Mouse (Mus musculus) T-cell, adult 2 months (primary cell): ENCODE measurements at regions not wholly inside any gene's neighbourhood (a gene's known extent, or its start where the extent isn't known, plus 50 kb on each side); places are given as distances from the start of the nearest gene placed in this dataset.

Source experiments
- DNase-seq: peaks from one replicate; pipeline ENCODE4 v3.0.0; 2022; ENCODE audit warnings: low spot score

DNA sequence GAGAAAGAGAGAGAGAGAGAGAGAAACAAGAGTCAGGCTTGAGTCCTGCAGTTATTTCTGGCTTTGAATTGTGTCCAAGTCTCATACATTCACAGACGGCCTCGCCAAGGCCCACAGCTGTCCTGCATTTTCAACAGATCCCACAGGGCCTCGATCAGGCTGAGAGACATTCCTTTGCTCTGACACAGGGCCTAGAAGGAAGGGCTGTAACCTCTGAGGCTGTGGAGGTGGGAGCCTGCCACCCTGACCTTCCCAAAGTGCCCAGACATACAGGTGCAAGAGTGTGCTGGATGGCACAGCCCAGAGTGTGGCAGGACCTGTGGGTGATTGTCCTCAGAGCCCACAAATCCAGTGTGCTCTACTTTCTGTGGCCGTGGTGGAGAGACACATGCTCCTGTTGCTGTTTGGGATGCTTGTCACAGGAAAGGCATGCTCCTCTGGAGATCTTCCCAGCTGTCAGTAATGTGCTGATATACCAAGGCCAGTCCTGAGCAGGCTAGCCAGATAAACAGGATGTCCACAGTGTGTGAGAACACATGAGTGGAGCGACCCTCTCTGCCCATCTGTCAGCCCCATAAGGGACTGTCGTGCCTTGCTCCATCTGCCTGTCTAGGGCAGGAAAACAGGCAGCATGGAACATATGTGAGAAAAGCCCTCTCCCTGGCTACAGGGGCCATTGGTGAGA lies 151.2 kb upstream of the Gm5148 start:
- no peak for DNase-seq

DNA sequence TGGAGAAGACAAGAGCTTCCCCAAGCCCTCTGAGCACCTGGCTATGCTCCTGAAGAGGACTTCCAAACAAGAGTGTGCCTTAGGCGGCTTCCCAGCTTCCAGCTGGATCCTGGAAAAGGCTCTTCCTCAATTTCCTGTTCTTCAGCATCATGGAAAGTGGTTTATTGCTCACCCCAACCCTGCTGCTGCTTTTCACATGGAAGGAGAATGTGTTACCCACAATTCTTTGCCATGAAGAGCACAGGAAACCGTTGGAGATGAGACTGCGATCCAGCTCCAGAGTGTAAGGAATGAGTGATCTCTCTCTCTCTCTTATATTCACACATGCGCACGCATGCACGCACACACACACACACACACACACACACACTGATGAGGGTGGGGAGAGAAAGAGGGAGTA lies 150.6 kb upstream of the Gm5148 start:
- DNase-seq: no peak

DNA sequence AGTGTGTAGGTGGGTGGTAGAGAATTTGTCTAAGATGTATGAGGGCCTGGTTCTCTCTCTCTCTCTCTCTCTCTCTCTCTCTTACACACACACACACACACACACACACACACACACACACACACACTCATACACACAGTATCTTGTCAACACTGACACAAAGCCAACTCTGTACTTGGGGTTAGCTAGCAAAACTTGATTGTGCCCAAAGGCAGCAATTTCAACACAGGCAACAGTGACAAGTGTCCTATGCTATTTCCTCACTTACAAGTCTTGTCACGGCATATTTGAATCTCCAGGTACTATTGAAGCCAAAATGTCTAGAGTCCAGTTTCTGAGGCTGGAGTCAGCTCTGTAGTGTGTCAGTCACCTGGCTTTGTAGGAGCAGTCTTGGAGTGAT lies 150.1 kb upstream of the Gm5148 start:
- DNase-seq: no peak

DNA sequence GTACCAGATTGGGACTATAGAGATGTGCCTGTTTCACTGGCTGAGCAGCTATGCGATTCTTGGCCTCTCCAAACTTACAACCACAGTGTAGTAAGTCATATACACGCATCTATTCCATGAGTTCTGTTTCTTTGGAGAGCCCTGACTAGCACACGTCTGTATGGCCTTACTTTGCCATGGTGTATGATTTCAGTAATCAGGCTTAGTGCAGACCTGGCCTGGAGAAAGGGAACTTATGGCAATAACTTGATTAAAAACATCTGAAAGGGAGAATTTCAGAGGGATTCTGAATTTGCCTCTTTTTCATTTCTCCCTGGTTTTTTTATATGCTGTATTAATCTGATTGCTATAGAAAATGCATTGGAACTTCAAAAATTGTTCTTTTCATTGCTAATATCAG lies 148.0 kb upstream of the Gm5148 start:
- no peak for DNase-seq

DNA sequence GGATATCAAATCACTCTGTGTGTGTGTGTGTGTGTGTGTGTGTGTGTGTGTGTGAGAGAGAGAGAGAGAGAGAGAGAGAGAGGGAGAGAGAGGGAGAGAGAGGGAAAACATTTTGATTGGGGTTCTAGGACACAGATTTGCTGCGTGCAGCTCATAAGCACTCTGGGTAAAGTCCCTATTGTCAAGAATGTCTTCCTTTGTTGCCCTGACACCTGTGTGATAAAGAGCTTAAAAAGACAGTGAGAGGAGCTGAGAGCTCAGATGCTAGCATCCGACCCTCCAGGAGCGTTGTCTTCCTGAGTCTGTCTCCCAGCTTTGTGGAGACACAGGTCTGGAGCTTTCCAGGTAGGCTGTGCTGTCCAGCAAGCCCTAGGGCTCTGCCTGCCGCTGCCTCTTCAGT lies 146.8 kb upstream of the Gm5148 start:
- no peak for DNase-seq

DNA sequence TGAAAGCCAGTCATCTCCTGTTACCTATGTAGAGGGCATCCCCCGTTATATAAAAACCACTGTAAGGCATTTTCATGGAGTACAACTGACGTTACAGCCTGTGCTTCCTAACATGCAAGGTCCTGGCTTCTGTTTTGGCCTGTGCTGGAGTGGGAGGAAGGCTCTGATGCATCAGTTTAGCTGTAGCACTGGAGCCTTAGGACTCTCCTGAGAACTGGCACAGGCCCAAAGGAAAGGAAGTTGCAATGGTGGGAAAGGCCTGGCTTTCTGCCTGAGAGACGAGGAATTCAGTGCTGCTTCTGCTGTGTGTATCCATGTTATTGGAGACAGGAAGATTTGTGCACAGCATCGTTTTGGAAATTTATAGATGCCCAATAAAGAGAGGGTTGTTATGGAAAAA lies 144.2 kb upstream of the Gm5148 start:
- DNase-seq: no peak

DNA sequence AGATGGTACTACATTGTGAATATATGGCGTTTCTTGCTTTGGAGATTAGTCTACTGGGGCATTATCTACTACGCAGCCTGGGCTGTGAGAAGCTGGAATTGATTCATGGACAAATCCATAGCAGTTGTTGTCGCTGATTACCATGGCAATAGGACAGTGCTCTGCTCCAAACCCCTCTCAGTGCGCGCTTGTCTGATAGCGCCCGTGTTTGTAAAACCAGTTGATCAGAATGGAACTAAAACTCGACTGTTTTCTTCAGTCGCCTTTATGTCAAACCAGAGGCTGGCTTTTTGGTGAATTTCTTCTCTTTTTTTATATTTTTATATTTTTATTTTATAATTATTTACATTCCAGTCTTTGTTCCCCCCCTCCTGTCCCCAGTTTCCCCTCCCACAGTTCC lies 138.5 kb upstream of the Gm5148 start:
- DNase-seq: no peak

DNA sequence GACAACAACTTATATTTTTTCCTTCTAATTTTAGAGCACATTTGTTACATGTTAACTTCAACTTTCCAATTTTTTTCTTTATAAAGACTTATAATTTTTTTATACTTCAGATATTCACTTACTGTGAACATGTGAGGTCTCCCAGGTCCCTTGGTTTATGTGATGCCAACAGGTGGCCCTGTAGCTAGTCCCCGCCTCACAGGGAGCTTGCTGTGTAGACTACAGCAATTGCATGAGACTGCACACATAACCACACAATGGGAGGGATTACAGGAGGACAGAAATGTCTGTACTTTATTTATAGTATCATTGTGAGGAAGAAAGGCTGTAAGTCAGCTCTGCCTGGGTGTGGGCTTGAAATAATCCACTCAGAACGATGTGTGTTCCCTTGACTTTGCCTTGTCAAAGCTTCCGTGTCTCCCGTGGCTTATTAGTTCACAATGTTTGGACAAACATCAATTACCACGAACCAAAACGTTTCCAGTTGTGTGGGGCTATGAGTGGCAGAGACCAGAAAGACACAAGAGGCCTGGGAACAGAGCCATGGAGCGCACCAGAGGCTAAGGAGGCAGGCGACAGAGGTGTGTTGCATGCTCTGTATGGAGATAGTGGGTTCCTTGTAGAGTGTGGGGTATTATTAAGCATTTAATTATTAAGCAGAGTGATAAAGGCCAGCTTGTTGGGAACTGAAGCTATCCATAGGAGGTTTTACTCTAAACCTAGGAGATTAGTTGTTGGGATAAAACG lies 136.6 kb upstream of the Gm5148 start:
- DNase-seq: no peak

DNA sequence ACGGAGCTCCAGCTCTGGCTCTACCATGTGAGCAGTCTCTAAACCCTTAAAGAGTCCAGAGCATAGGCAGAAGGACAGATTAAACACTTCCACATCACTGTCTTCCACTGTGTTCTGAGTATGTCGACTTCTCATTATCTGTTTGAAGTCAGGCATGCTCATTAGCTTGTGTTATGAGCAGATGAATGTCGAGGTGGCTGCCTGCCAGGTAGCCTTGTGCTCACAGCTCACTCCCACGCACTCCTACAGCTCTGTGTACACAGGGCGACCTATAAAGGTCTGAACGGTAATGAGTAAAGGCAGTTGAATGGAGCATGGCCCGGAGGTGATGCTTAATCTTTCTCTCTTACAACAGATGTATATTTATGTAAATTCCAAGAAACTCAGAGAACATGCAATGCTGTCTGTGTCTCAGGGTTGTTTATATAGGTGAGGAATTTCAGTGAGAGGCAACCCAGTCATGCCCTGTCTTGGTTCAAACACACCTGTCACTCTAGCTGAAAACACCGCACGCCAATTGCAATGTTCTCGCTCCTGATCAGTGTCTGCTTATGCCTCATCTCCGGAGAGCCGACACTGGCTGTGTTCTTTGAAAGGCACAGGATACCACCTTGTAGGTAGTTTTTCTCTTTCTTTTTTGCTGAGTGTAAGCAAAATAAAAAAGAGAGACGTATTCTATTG lies 135.9 kb upstream of the Gm5148 start:
- DNase-seq: no peak

DNA sequence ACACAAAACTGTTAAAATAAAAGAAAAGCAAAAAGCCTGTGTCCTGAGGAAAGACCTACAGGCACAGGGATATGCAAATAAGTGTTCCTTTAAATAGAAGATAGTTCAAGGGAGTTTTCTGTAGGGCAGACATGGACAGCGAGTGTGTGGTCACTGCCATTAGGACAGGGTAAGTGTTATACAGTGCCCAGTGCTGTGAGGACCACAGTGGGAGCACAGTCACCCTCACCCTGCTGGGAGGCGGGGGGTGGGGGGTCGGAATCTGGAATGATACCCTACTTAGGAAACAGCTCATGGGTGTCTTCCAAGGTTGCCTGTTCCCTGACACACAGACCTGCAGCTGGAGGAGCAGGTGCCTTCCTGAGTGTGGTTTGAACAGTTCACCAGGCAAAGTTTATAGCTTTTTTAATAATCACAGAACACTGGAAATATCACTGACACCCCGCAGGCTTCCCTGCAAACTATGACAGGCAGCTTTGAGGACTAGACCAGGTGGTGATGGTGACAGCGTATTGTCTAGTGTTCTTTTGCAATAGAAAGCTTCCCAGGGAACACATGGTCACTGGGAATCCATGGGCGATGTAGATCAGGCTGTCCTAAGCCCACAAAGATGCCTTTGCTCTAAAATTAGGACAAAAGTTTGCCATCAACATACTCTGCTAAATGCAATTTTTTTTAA lies 134.5 kb upstream of the Gm5148 start:
- DNase-seq: no peak

DNA sequence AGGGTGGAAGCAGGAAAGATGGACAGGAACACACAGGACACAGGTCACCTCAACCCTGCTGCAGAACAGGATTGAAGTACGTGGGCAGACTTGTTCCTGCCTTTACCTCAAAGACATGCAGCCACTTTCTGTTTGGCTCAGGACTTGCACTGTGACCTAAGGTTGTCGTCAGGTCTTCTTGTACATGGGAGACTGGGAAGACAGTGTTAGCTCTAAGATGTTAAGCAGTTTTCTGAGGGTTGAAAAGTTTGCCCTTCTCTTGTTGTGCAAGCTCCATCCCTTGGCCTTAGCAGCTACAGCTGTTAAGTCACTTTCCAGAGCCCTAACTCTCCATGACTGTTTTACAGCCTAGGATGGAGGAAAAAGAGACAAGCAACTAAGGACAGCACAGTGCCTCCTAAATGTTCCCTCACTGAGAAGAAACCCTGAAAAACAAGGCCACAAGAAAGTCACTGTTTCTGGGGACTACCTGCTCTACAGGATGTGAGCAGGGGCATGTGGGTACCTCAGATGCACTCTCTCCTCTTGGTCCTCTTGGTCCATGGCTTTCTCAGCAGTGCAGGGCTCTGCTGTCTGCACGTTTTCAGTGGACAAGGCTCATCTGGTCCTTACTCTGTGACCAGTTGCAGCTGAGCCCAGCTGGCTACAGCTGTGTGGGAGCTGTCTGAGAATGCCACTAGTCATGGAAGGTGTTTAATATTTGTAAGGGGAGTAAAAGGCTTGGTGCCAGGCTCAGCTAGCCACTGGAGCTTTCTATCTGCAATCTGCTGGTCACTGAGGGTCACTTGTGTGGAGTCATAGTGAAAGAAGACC lies 122.1 kb upstream of the Gm5148 start:
- no peak for DNase-seq

DNA sequence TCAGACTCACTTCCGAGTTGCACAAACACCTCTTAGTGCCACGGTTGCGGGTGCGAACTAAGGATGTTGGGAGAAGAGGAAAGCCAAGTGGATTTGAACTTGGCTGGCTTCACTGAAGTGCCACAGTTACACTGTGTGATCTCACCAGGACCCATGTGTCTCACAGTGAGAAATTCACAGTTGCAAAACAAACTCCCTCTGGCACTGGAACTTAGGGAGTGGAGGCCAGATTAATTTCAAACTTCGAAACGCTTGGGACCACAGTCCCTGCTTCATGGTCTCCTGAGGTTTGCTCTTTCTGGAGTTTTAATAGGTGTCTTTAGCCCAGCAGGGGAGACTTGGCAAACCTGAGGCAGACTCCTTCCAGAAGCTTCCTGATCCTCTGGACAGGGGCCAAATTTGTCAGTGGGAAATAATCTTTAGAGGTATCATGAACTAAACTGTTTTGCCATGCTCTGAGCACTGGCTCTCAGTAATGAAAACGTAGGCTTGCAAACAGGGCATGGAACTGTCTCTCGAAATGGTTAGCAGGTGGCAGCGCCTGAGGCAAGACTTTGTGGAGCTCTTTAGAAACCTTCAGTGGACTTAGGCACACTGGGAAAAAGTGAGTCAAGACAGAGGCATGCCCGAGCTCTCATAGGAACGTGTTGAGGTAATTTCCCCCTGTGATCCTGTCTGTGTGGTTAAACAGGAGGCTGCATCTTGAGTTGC lies 121.2 kb upstream of the Gm5148 start:
- no peak for DNase-seq

DNA sequence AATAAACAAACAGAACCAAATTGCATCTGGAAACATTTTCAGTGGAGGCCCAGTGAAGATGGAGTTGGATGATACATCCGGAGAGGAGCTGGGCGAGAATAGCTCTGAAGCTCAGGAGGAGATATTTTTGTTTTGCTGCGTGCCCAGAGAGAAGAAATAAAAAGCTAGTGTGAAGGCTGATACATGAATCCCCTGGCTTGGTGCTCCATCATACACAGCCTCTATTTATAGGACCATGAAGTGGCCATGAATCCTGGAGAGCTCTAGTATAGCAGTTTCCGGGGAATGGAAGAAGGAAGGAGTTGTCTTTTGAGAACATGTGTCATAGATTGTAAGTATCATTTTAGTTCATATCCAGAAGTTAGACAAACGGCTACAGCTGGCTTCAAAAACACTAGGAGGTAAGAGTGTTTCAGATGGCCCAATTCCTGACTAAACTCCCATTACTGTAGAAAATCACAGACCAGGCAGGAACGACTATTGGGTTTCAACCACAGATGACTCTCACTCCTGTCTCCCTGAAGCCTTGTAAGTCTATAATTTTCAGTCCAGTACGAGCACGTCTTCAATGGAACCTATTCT lies 120.5 kb upstream of the Gm5148 start:
- DNase-seq: no peak

DNA sequence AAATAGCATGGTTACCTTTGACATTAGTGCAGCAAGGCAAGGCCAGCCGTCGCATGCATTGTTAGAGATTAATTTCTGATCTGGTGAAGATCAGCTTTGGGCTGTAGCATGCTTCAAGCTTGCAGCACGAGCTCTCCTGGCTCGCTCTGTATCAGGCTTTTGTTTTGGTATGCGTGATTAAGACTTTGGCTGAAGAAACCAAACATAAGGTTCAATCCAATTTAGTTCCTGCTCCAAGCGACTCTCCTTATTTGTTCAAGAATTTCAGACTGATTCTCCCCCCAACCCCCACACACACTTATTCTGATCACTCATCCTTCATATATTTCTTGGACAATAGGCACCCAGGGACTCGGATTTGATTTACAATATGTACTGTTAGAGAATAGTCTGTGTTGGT lies 118.0 kb upstream of the Gm5148 start:
- DNase-seq: no peak

DNA sequence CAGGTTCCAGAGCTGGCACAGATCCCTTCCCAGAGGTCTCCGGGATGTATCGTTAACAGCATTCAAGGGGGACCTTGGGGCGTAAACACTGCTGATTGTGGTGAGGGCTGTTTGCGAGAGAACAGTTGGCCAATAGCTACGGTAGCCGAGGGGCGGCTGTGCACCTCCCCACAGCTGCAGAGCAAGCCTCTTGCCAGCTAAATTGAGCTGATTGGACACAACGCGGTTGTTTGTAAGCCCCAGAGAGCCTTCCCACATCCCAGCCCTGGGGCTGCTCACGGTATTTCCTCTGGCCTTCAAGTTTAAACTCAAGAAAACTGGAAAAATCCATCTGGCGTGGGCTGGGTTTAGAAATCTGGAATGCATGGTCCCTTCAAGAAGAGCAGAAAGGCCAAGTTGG lies 114.6 kb upstream of the Gm5148 start:
- DNase-seq: no peak

DNA sequence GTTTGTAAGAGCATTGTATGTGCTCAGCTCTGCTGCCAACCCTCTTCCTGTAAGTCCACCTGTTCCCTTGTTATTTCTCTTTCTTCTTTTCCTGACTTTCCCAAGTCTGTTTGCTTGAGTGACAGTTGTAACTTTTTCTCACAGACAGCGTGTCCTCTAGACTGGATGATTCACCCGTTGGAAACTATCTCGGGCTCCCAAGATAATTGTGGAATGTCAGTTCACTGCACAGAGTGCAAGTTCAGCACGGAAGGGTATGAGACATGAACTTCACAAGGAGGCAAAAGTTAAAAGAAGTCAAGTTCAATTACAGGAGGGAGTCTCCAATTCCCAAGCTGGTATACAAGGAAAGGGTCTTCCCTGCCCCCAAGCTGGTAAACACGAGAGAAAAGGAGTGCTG lies 112.5 kb upstream of the Gm5148 start:
- no peak for DNase-seq

DNA sequence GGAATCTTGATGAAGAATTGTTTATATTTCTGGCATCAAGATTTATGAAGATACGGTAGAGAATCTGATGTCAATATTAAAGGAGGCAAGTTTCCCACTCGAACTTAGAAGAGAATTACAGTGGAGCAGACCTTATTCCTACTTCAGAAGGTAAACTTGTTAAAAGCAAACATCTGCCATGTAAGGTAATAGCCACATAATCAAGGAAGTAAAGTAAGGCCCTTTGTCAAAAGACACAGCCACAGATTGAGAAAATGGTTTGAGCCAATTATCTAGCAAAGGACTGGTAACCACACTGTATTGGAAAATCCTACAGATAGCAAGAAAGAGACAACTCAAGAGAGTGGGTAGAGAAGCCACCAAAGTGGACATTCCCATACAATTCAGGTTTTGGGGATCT lies 111.4 kb upstream of the Gm5148 start:
- DNase-seq: no peak

DNA sequence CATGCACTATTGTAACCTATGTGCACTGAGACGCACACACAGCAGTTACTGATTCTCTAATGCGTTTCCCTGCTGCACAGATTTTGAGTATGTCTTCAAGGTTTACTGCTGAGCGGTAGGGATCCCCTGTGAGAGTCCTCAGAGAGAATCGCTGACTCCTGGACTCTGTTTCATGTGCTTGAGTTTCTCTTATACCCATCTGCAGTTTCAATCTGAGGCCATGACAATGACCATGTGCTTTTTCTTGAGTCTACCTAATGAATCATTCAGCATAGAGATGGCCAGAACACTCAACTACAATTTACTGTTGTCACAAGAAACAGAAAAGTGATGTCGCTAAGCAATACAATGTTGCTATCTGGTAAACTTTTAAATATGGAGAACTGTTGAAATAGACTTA lies 110.8 kb upstream of the Gm5148 start:
- no peak for DNase-seq

DNA sequence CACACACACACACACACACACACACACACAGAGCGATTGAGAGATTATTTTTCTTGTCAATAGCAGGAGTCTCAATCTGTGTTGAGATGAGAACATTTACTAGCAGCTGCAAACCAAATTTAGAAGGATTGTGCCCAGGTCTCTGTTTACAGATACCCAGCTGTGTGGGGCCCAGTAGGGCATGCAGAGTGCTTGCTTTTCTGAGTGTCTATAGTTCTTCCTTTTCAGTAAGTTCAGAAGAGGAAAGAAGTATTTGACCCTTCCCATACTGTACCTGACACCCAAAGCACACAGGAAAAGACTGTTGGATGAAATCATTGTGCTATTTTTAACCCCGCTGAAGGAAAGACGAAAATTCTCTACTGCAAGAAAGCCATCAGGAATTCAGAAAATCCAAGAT lies 110.3 kb upstream of the Gm5148 start:
- no peak for DNase-seq

DNA sequence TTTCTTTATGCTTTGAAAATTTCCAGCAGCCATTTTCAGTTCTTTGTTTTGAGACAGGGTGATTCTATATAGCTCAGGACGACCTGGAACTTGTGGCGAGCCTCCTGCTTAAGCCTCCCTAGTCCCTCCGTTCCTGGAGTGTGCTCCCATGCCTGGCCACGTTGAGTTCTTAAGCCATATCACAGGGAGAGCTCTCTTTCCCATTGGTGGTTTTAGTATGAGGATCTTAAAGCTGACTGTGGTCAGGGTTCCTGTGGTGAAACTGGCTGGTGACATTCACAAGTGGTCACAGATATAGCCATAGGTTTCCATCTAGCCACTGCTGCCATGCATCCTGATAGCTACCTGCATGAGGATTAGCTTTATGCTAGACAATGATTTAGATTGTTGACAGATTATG lies 109.1 kb upstream of the Gm5148 start:
- DNase-seq: no peak

DNA sequence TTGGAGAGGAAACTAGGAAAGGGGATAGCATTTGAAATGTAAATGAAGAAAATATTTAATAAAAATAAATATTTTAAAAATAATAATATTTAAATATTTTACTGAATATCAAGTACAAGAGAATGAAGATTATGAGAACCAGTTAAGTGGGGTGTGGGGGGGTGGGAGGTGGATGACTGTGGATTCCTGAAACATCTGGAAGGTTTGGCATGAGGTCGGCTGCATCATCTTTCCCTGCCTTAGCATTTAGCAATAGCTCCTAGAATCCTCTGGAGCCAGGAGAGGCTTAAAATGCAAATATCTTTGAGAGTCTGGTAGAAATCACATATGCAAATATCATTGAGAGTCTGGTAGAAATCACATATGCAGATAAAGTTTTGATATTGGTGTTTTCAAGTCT lies 103.3 kb upstream of the Gm5148 start:
- no peak for DNase-seq
